Mouse (Mus musculus) liver, adult 2 months (tissue): ENCODE results near the gene Cpsf7.

Experiments used
- CTCF ChIP-seq: fragments of 200-500 bp; IDR thresholded peaks from 2 replicates; pipeline ENCODE4 v1.5.1; 2011; ENCODE audit warnings: low read depth, low read length, control low read depth
- POLR2A ChIP-seq: fragments of 200-500 bp; IDR thresholded peaks from 2 replicates; pipeline ENCODE4 v1.6.1; 2011; ENCODE audit warnings: low read length, control low read depth; ENCODE audit not compliant: insufficient read depth; ENCODE audit errors: extremely low read depth

DNA sequence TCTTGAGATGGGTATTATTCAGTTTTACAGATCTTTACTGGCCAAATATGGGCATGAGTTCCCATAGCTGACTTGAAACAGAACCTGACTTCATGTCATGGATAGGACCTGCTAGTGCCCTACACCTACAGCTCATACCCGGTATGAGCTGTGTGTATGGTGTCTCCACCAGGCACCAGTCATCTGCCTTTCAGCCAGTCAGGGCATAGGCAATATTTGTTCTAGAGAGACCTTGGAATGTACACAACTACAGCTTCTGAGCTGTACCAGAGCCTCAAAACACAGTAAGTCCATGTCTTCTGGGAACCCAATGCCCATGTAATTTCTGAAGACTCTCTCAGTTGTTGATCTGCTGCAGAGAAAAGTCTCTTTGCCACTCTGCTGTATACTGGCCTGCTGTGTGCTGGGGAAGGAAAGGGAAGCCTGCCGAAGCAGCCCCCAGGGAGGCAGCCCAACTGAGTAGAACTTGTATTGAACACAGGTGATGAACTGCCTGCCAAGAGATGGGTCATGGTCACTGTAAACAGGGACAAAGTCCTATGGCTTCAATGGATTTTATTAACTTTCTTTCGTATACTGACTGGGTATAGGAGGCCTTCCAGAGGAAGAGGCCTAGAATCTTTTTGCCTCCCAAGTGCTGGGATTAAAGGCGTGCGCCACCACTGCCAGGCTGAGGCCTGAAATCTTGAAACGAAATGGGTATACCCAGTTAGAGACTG, 66.8 kb downstream of the Cpsf7 start:
- TF ChIP-seq POLR2A (no peak), CTCF (no peak)
